Mouse (Mus musculus) liver, postnatal 0 days (tissue): ENCODE data around the gene Cuedc1.

ENCODE experiments used
- CTCF ChIP-seq: sonication (generic); IDR thresholded peaks from 2 replicates; pipeline ENCODE4 v1.5.1; 2016; ENCODE audit warnings: antibody characterized with exemption, low read depth
- EP300 ChIP-seq: IDR thresholded peaks from 2 replicates; pipeline ENCODE4 v1.6.1; 2016; ENCODE audit warnings: antibody characterized with exemption, low read depth, mild to moderate bottlenecking

- no peak for TF ChIP-seq EP300
- no peak for TF ChIP-seq CTCF
Measured at GRCm38 (mm10) chr11:88055777-88056176, 42.1 kb upstream of the Cuedc1 start.
